Comparison of ENCODE assay signal across 10 mouse cellular contexts in the genomic region with DNA sequence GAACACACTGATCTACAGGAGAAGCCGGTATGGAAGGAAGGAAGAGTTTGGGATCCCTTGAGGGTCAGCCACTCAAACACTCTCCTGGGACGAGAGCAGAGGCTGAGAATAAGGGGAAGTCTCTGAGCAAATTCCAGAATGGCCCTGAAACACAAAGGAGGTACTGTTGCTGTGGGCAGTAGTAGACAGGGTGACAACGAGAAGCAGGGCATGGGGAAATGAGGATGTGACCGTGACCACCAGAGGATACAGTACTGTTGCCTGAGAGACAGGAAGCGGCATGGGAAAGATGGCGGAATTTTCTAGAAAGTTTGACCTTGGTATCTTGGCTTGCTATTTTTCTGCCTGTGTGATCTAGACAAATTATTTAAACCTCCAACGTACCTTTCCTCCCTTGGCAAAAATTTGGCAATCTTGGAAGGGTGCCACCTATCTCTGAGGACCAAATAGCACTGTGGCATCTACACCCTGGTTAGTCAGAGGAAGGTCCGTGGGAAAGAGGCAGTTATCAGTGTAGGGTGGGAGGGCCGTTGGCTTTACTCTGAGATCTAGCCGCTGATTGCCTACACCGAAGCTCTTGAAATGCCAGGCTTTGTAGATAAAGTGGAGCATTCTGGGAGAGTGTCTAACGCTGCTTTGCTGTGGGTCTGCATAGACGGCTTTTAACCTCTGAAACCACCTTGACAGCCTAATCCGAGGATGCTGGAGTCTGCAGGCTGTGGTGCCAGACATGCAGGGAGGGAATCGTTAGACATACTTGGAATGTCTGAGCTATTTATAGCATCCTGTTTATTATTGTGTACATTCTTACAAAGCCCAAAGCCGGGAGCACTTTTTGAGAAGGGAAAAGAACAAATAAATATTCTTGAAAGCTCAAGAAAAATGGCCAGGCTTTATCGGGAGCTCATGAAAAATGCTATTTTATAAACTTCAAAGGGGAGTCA.
DNase-seq lines count a peak whose midpoint lies in the region; ATAC-seq lines count a peak whose summit lies in the region.
"Had no signal": no experiment of that assay in that cellular context is flagged by ENCODE, and none has a peak within 500 bp of the region (broad histone marks: within the 10 kb centered on the region; RNA-seq: fewer than 3 reads in every experiment).

No protein-coding gene starts in this region.

- no peak overlapping the region for H3K4me3 ChIP-seq in heart, embryonic 16.5 days (ENCODE audit: low read length)
- H3K4me3 ChIP-seq: myocyte had no signal

- no peaks in the 10 kb centered on the region for H3K9me3 ChIP-seq in heart, embryonic 16.5 days (replicated peaks; ENCODE audit: control insufficient read depth, low read length)

- ATAC-seq in heart, embryonic 16.5 days (replicated peaks; ENCODE audit: extremely low read depth, insufficient read depth, low FRiP score): peak; percentile 56
- ATAC-seq in megakaryocyte, adult 5-6 weeks (ENCODE audit: poor library complexity, severe bottlenecking): peak; percentile 51

- H3K4me2 ChIP-seq in heart, embryonic 16.5 days (ENCODE audit: low read depth, low read length): peak overlapping the region; percentile 22; the same call in 1 of the 2 replicates

- H3K36me3 ChIP-seq in heart, embryonic 16.5 days (ENCODE audit: control insufficient read depth, insufficient read depth): peaks cover 64% of the 10 kb centered on the region

- H3K27ac ChIP-seq in heart, embryonic 16.5 days (ENCODE audit: low read length): peak overlapping the region; percentile 61

- WGBS in heart, embryonic 16.5 days: 29% methylated on average over 17 of the region's 17 CpGs

- H3K4me1 ChIP-seq in heart, embryonic 16.5 days (ENCODE audit: control insufficient read depth, insufficient read depth, low read length): peaks cover 19% of the 10 kb centered on the region

- DNase-seq in embryo, embryonic 10 days (ENCODE audit: low spot score): peak; percentile 44
- no peak for DNase-seq in embryo, embryonic 9.5 days (ENCODE audit: extremely low spot score)
- DNase-seq in kidney, postnatal 4 days: peak; percentile 38 to 48
- no peak for DNase-seq in kidney, postnatal 25 days
- no peak for DNase-seq in adrenal gland, postnatal 10 days
- DNase-seq in layer of hippocampus, adult 11-12 months (ENCODE audit: low spot score): no peak
- DNase-seq: gastrocnemius, postnatal 10 days had no signal

- H3K27me3 ChIP-seq in heart, embryonic 16.5 days (ENCODE audit: control insufficient read depth, insufficient read depth, low read length): no peaks in the 10 kb centered on the region

- no peak overlapping the region; the same call in 1 of the 2 replicates for H3K9ac ChIP-seq in heart, embryonic 16.5 days (ENCODE audit: low read length)

Comparison
In these comparisons a context has a peak if more than half of its experiments do, and no peak if none do; other contexts are left out.
1. DNase-seq: peak in embryo, embryonic 10 days (single experiment) and kidney, postnatal 4 days (2 of 2); none in embryo, embryonic 9.5 days (single experiment), kidney, postnatal 25 days (0 of 2), adrenal gland, postnatal 10 days (single experiment) and layer of hippocampus, adult 11-12 months (single experiment).